In genomic region chr11:117142507-117142906, GRCm38 (mm10) we compare ENCODE assay signal across 14 mouse cellular contexts. TPM values are rescaled to one million over a fixed set of nuclear protein-coding genes. Genes with fewer than 3 reads are reported as not detected.
DNase-seq lines count a peak whose midpoint lies in the region; ATAC-seq and TF ChIP-seq lines count a peak whose summit lies in the region.
"Had no signal": no experiment of that assay in that cellular context is flagged by ENCODE, and none has a peak within 500 bp of the region (broad histone marks: within the 10 kb centered on the region; RNA-seq: fewer than 3 reads in every experiment).

No protein-coding gene starts in this region.

- ATAC-seq in liver, embryonic 12.5 days = no peak
- ATAC-seq: activated CD4-positive, CD25-positive, alpha-beta regulatory T cell, adult 4 months; forebrain, embryonic 14.5 days had no signal

- WGBS in liver, adult 2 months = 67% methylated on average over 4 of the region's 4 CpGs
- 82% methylated on average over 4 of the region's 4 CpGs for WGBS in liver, embryonic 12.5 days (ENCODE audit: insufficient replicate concordance)
- WGBS in olfactory bulb, adult 2 months = 38% methylated on average over 4 of the region's 4 CpGs

- no peak overlapping the region for H3K4me3 ChIP-seq in liver, adult 2 months (ENCODE audit: insufficient read depth, low read depth, low read length)
- no peak overlapping the region for H3K4me3 ChIP-seq in liver, embryonic 12.5 days
- H3K4me3 ChIP-seq in olfactory bulb, adult 2 months (ENCODE audit: insufficient read depth, low read depth, low read length) = no peak overlapping the region
- H3K4me3 ChIP-seq: embryonic facial prominence, embryonic 10.5 days; limb, embryonic 13.5 days had no signal

- DNase-seq in adrenal gland, adult (ENCODE audit: inconsistent age in 2 of 2, low spot score in 1 of 2) = peak; percentile 58 to 85
- no peak for DNase-seq in adrenal gland, postnatal 4 days (ENCODE audit: low spot score in 2 of 2)
- DNase-seq in liver, adult 2 months (ENCODE audit: extremely low read depth, low read depth, low spot score) = peak; percentile 15
- peak; percentile 68 to 78 for DNase-seq in kidney, postnatal 36 days
- no peak for DNase-seq in frontal cortex, adult 2 months (ENCODE audit: extremely low spot score in 1 of 2, low spot score in 1 of 2)
- no peak for DNase-seq in thymus, postnatal 14 days
- DNase-seq: cerebellum, adult 8-10 months; thymus, postnatal 36 days had no signal

- no peak for TF ChIP-seq CTCF in liver, adult 2 months (IDR thresholded peaks at IDR 0.05; ENCODE audit: low read depth, low read length)
- TF ChIP-seq CTCF in olfactory bulb, adult 2 months (IDR thresholded peaks at IDR 0.05; ENCODE audit: insufficient read depth, low read depth, low read length) = no peak

- H3K9ac ChIP-seq in liver, adult 2 months (ENCODE audit: low read depth, low read length) = no peak overlapping the region
- no peak overlapping the region for H3K9ac ChIP-seq in liver, embryonic 12.5 days
- H3K9ac ChIP-seq: limb, embryonic 13.5 days had no signal

- H3K27ac ChIP-seq in liver, adult 2 months (replicated peaks; ENCODE audit: insufficient read depth, low read depth, low read length) = no peak overlapping the region
- no peak overlapping the region for H3K27ac ChIP-seq in liver, embryonic 12.5 days
- H3K27ac ChIP-seq in olfactory bulb, adult 2 months (ENCODE audit: insufficient read depth, low read depth, low read length) = peak overlapping the region; percentile 33; the same call in 1 of the 2 replicates
- H3K27ac ChIP-seq: embryonic facial prominence, embryonic 10.5 days; limb, embryonic 13.5 days had no signal

- H3K4me2 ChIP-seq in liver, embryonic 12.5 days = no peak overlapping the region
- H3K4me2 ChIP-seq: limb, embryonic 13.5 days had no signal

- H3K9me3 ChIP-seq in liver, embryonic 12.5 days (replicated peaks) = no peaks in the 10 kb centered on the region
- H3K9me3 ChIP-seq: embryonic facial prominence, embryonic 10.5 days; limb, embryonic 13.5 days had no signal

- H3K4me1 ChIP-seq in liver, adult 2 months (ENCODE audit: control insufficient read depth, insufficient read depth, low read length) = 0 out of 2 replicates have a peak, but pooled peaks cover 4% of the 10 kb centered on the region
- H3K4me1 ChIP-seq in liver, embryonic 12.5 days = peaks cover 11% of the 10 kb centered on the region
- H3K4me1 ChIP-seq in olfactory bulb, adult 2 months (ENCODE audit: control insufficient read depth, insufficient read depth, low read length) = peaks cover 72% of the 10 kb centered on the region

- H3K36me3 ChIP-seq in liver, adult 2 months (ENCODE audit: control insufficient read depth, insufficient read depth, low read length) = peaks cover 7% of the 10 kb centered on the region; the same call in 1 of the 2 replicates
- peaks cover 64% of the 10 kb centered on the region for H3K36me3 ChIP-seq in liver, embryonic 12.5 days

- H3K27me3 ChIP-seq in liver, adult 2 months (ENCODE audit: control insufficient read depth, insufficient read depth, low read length) = no peaks in the 10 kb centered on the region
- no peaks in the 10 kb centered on the region for H3K27me3 ChIP-seq in liver, embryonic 12.5 days (replicated peaks)
- H3K27me3 ChIP-seq: limb, embryonic 13.5 days had no signal

- no peak for TF ChIP-seq POLR2A in liver, adult 2 months (IDR thresholded peaks at IDR 0.05; ENCODE audit: extremely low read depth, insufficient read depth, low read length)
- TF ChIP-seq POLR2A in olfactory bulb, adult 2 months (IDR thresholded peaks at IDR 0.05; ENCODE audit: insufficient read depth, low read depth, low read length) = no peak

- no peaks in the 10 kb centered on the region; the same call in 1 of the 2 replicates for H3K79me2 ChIP-seq in liver, adult 2 months (ENCODE audit: control insufficient read depth, insufficient read depth, low read length)

RNA-seq across cellular contexts. Expression of gene Sec14l1, which starts 27.5 kb away (rescaled TPM):
- 100 to 1,000 TPM; 171 to 174 TPM for total RNA-seq in adrenal gland, postnatal 4 days (2021)
- 4.6 and 6.0 TPM in 2 replicates for total RNA-seq in liver, adult 2 months (2014; rRNA removed)
- 6.7 and 8.2 TPM in 2 replicates for polyA plus RNA-seq in liver, adult 2 months (2012; rRNA removed)
- polyA plus RNA-seq in liver, embryonic 12.5 days (2016; fragmentation: Nextera tagmentation; extraction: Ambion mirVana) = 26.9 and 27.5 TPM in 2 replicates
- not detected in 2 replicates for polyA plus RNA-seq in olfactory bulb, adult 2 months (2012; ENCODE audit: insufficient read depth, insufficient read length, low replicate concordance, missing spikeins)
- polyA plus RNA-seq in frontal cortex, adult 2 months (2012; rRNA removed) = 214 and 229 TPM in 2 replicates

RNA-seq across cellular contexts. Expression of gene Sept9, which starts 57.0 kb away (rescaled TPM):
- total RNA-seq in adrenal gland, postnatal 4 days (2021) = 100 to 1,000 TPM; 158 to 171 TPM
- 18.8 and 20.7 TPM in 2 replicates for total RNA-seq in liver, adult 2 months (2014; rRNA removed)
- 21.2 and 29.0 TPM in 2 replicates for polyA plus RNA-seq in liver, adult 2 months (2012; rRNA removed)
- 69.8 and 72.0 TPM in 2 replicates for polyA plus RNA-seq in liver, embryonic 12.5 days (2016; fragmentation: Nextera tagmentation; extraction: Ambion mirVana)
- 157 TPM in 1 of 2 replicates, not detected in the other for polyA plus RNA-seq in olfactory bulb, adult 2 months (2012; ENCODE audit: insufficient read depth, insufficient read length, low replicate concordance, missing spikeins)
- polyA plus RNA-seq in frontal cortex, adult 2 months (2012; rRNA removed) = 31.8 and 33.4 TPM in 2 replicates

Comparison
In these comparisons a context has a peak if more than half of its experiments do, and no peak if none do; other contexts are left out.
1. DNase-seq: peak in adrenal gland, adult (2 of 2), liver, adult 2 months (single experiment) and kidney, postnatal 36 days (2 of 2); none in adrenal gland, postnatal 4 days (0 of 2), frontal cortex, adult 2 months (0 of 2) and thymus, postnatal 14 days (single experiment).